Mouse (Mus musculus) liver, embryonic 14.5 days (tissue): ENCODE measurements around the gene Trir.

Experiments used
- CTCF ChIP-seq: IDR thresholded peaks from 2 replicates; pipeline ENCODE4 v1.5.1; 2016; ENCODE audit warnings: antibody characterized with exemption, low read depth, control low read depth
- EP300 ChIP-seq: IDR thresholded peaks from 2 replicates; pipeline ENCODE4 v1.6.1; 2016; ENCODE audit warnings: antibody characterized with exemption, low read depth

GRCm38 (mm10) chr8:84985684-84986378, 40.8 kb upstream of the Trir start:
- TF ChIP-seq CTCF: no peak
- no peak for TF ChIP-seq EP300
